Mouse (Mus musculus) midbrain, embryonic 15.5 days (tissue): ENCODE results near the gene Gm13090. TPM values are rescaled to one million over a fixed set of nuclear protein-coding genes. Genes with fewer than 3 reads are reported as not detected.

Experiments
- ATAC-seq: fragments of 200-750 bp; cut with Nextera tagmentation; replicated peaks from 2 replicates; pipeline ENCODE4 v1.8.0; 2017; ENCODE audit warnings: moderate TSS enrichment
- H3K27ac ChIP-seq: fragments of 300-500 bp; sonication (generic); 2 replicates; pipeline ENCODE4 v1.5.1; 2015; ENCODE audit warnings: mild to moderate bottlenecking, inconsistent platforms
- H3K27me3 ChIP-seq: fragments of 300-500 bp; sonication (generic); replicated peaks from 2 replicates; pipeline ENCODE4 v1.6.1; 2015; ENCODE audit warnings: inconsistent platforms
- H3K36me3 ChIP-seq: fragments of 300-500 bp; sonication (generic); replicated peaks from 2 replicates; pipeline ENCODE4 v1.6.1; 2015; ENCODE audit warnings: inconsistent platforms
- H3K4me1 ChIP-seq: fragments of 300-500 bp; sonication (generic); 2 replicates; pipeline ENCODE4 v1.6.1; 2015; ENCODE audit warnings: inconsistent platforms
- H3K4me2 ChIP-seq: fragments of 300-500 bp; sonication (generic); 2 replicates; pipeline ENCODE4 v1.6.1; 2015; ENCODE audit warnings: inconsistent platforms, mild to moderate bottlenecking, moderate library complexity
- H3K4me3 ChIP-seq: fragments of 300-500 bp; sonication (generic); 2 replicates; pipeline ENCODE4 v1.5.1; 2015; ENCODE audit warnings: mild to moderate bottlenecking, inconsistent platforms
- H3K9ac ChIP-seq: fragments of 300-500 bp; sonication (generic); 2 replicates; pipeline ENCODE4 v1.6.1; 2015; ENCODE audit warnings: mild to moderate bottlenecking, inconsistent platforms
- H3K9me3 ChIP-seq: fragments of 300-500 bp; sonication (generic); 2 replicates; pipeline ENCODE4 v1.6.1; 2016; ENCODE audit warnings: inconsistent platforms
- WGBS: fragments of 180-500 bp; shearing (Covaris S2); methylation state at CpG from one replicate; pipeline ENCODE4 v1.1.7; 2015; ENCODE audit warnings: mixed read lengths; 5-methylcytosine and 5-hydroxymethylcytosine counted together
- polyA plus RNA-seq: library from polyadenylated mRNA; unstranded; fragments of >200 nt; fragmentation: Nextera tagmentation; extraction: Ambion mirVana; gene quantifications from 2 replicates; pipeline ENCODE4 v1.2.1, GENCODE M21; 2015

Gm13090 gene
- polyA plus RNA-seq, 1 experiment from 2014 or later = 0.48 TPM

DNA sequence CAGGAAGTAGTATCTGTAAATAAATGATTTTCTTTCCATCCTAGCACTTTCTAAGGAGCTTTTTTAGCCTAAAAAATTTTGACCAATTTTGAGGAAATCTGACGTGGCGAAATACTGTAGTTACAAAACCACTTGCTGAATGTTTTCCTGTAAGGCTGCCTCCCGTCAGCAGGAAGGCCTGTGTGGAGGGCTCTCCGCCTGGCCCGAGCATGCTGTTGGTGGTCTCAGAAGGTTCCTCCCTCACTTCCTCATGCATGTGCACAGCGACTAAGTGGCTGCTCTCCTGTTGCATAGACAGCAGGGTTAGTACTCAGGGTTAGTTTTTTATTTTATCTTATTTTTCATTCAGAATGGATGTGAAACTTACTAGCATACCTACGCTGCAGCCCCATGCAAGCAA is 18.4 kb upstream of the Gm13090 start:
- Histone ChIP-seq H3K9ac (no peak overlapping the region), H3K4me1 (no peaks in the 10 kb centered on the region), H3K9me3 (no peaks in the 10 kb centered on the region), H3K4me2 (no peak overlapping the region), H3K36me3 (peaks cover 49% of the 10 kb centered on the region), H3K27me3 (no peaks in the 10 kb centered on the region), H3K27ac (no peak overlapping the region), H3K4me3 (no peak overlapping the region)
- no peak for ATAC-seq
- 88% methylated on average over 7 of the region's 7 CpGs for WGBS

DNA sequence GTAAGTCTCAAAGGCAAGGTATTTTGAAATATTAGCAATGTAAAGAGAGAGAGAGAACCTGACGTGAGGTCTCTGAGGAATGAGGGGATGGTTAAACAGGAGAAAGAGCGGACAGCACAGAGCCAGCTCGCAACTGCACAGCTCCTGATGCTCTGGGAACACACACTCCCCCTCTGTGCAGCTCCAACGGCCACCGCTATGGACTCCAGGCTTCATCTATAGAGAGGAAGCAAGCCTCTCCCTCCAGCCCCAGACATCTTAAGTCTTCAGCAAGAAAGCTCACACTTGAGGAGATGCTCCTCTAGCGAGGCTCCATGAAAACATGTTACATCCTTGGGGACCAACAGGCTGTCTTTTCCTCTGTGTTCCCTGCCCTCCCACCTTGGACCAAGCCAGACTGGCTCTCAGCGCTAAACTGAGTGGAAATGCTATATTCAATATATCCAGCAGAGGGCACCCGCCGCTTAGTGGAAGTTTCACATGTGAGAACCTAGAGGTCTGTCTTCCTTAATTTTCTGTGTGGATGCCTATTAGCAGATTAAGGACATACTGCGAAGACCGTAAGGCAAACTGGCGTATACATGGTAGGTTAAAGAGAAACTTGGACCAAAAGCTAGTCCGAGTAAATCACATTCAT is 16.1 kb upstream of the Gm13090 start:
- Histone ChIP-seq H3K9me3 (no peaks in the 10 kb centered on the region), H3K27ac (no peak overlapping the region), H3K36me3 (peaks cover 60% of the 10 kb centered on the region), H3K27me3 (no peaks in the 10 kb centered on the region), H3K4me1 (no peaks in the 10 kb centered on the region), H3K9ac (no peak overlapping the region), H3K4me2 (no peak overlapping the region), H3K4me3 (no peak overlapping the region)
- ATAC-seq = peak; percentile 66
- WGBS = 56% methylated on average over 13 of the region's 13 CpGs

DNA sequence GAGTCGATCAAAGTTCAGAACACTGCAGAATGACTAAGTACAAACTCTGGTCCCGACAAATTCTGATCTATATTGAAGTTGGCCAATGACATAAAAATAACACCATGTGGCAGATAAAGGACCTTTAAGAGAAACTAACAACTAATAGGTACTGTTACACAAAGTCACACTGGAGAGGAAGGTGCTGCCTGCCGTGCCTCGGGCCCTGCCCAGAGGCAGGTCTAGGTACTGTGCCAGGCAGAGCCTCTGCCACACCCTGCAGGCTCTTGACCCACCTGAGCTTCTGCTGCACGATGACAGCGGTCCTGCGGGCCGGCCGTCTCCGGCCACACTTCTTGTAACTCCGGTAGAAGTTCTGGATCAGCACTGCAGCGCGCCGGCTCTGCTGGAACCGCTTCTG is 14.6 kb upstream of the Gm13090 start:
- WGBS = 94% methylated on average over 15 of the region's 15 CpGs
- peaks cover 72% of the 10 kb centered on the region for H3K36me3 ChIP-seq
- no peak for ATAC-seq
- no peak overlapping the region for H3K9ac ChIP-seq
- H3K9me3 ChIP-seq = no peaks in the 10 kb centered on the region
- H3K27ac ChIP-seq = no peak overlapping the region
- no peaks in the 10 kb centered on the region for H3K27me3 ChIP-seq
- H3K4me2 ChIP-seq = no peak overlapping the region
- no peaks in the 10 kb centered on the region for H3K4me1 ChIP-seq
- no peak overlapping the region for H3K4me3 ChIP-seq

DNA sequence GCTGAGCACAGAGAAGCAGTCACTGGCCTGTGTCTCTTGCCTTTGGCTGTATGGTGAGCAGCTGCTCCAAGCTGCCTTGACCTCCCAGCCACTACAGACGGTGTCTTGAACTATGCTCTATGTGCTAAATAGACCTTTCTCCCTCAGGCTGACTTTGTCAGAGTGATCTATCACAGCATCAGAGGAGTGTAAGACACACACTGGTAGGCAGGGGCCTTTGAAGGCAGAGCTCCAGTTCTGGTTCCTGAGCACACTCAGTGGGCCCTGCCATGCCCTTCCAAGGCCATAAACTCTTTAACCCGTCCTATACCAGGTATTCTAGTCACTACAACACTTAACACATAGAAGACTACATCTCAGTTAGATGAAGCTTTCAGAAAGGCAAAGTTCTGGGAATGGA is 8.0 kb upstream of the Gm13090 start:
- Histone ChIP-seq H3K4me1 (no peaks in the 10 kb centered on the region), H3K27me3 (no peaks in the 10 kb centered on the region), H3K9ac (no peak overlapping the region), H3K36me3 (peaks cover 93% of the 10 kb centered on the region), H3K4me2 (no peak overlapping the region), H3K4me3 (no peak overlapping the region), H3K9me3 (no peaks in the 10 kb centered on the region), H3K27ac (no peak overlapping the region)
- 90% methylated on average over 2 of the region's 2 CpGs for WGBS
- no peak for ATAC-seq

DNA sequence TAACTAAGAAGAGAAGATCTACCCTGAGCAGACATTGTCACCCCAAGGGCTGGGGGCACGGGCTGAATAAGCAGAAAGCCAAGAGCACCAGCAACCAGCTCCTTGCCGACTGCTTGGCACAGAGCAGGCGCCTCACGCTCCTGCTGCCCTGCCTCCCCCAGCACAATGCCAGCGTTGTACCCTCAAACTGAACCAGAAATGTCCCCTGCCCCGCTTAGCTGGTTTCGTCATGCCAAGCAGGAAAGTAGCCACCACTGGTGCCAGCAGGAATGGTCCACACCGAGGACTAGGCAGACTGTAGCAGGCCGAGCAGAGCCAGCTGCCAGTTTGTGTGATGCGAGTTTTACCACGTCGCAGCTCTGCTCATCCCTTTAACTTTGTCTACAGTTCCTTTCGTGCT is 7.4 kb upstream of the Gm13090 start:
- H3K27me3 ChIP-seq = no peaks in the 10 kb centered on the region
- H3K36me3 ChIP-seq = peaks cover 89% of the 10 kb centered on the region
- WGBS = 92% methylated on average over 13 of the region's 13 CpGs
- H3K4me2 ChIP-seq = no peak overlapping the region
- no peak for ATAC-seq
- H3K4me3 ChIP-seq = no peak overlapping the region
- H3K9ac ChIP-seq = no peak overlapping the region
- no peaks in the 10 kb centered on the region for H3K9me3 ChIP-seq
- no peak overlapping the region for H3K27ac ChIP-seq
- H3K4me1 ChIP-seq = no peaks in the 10 kb centered on the region

DNA sequence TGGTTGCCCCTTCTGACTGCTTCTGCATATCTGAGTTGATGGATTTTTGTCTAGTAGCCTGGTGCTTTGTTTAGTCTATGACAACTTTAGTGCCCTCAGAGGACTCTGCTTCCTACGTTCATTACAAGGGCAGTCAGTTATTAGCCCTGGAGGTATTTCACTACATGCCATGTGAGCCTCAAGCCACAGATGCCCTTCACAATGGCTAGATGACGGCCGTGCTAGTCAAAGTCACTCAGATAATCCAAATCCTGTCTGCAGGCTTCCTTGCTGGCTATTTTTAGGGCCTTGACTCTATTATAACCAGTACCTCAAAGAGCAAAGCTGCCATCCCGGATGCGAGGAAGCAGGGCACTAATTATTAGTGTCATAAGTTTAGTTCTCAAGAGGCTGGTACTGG is 6.3 kb upstream of the Gm13090 start:
- Histone ChIP-seq H3K36me3 (peaks cover 78% of the 10 kb centered on the region), H3K9me3 (no peaks in the 10 kb centered on the region), H3K4me3 (no peak overlapping the region), H3K4me1 (no peaks in the 10 kb centered on the region), H3K27me3 (no peaks in the 10 kb centered on the region), H3K27ac (no peak overlapping the region), H3K4me2 (no peak overlapping the region), H3K9ac (no peak overlapping the region)
- WGBS = 80% methylated on average over 5 of the region's 5 CpGs
- no peak for ATAC-seq

DNA sequence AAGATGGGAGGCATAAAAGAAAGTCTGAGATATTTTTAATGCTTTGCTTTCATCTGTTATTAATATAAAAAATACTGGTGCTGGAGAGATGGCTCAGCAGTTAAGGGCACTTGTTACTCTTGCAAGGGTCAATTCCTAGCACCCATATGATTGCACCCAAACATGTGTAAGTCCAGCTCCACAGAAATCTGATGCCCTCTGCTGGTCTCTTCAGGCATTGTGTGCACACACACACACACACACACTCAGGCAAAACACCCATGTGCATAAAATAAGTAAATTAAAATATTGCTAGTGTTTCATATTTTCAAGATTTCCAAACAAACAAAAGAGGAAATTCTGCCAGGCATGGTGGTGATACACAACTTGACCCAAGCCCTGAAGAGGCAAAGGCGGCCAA is 2.0 kb upstream of the Gm13090 start:
- H3K27ac ChIP-seq = no peak overlapping the region
- no peak overlapping the region for H3K4me2 ChIP-seq
- H3K27me3 ChIP-seq = no peaks in the 10 kb centered on the region
- H3K4me3 ChIP-seq = no peak overlapping the region
- no peak for ATAC-seq
- peaks cover 23% of the 10 kb centered on the region for H3K4me1 ChIP-seq
- peaks cover 42% of the 10 kb centered on the region for H3K36me3 ChIP-seq
- H3K9ac ChIP-seq = no peak overlapping the region
- H3K9me3 ChIP-seq = no peaks in the 10 kb centered on the region
- WGBS = 100% methylated on average over 1 of the region's 1 CpGs

DNA sequence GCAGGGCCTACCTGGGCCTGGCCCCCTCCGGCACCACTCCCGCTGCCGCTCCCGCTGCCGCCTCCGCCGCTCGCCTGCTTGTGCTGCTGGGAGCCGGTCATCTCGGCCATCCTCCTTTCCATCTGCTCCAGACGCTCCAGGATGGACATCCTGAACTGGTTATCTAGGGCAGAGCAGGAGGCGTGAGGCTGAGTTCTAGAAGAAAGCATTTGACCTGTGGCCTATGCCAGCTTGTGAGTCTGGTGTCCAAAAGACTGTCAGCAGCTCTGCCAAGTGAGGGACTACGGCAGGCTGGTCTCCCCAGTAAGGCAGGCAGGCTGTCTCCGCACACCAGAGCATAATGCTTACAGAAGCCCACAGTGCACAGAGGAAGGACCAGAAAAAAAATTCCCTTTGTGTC is 551 bp upstream of the Gm13090 start:
- WGBS = 93% methylated on average over 14 of the region's 14 CpGs
- Histone ChIP-seq H3K27me3 (no peaks in the 10 kb centered on the region), H3K9me3 (no peaks in the 10 kb centered on the region), H3K9ac (no peak overlapping the region), H3K4me1 (peaks cover 23% of the 10 kb centered on the region), H3K4me2 (no peak overlapping the region), H3K36me3 (peaks cover 30% of the 10 kb centered on the region), H3K27ac (no peak overlapping the region), H3K4me3 (no peak overlapping the region)
- no peak for ATAC-seq

DNA sequence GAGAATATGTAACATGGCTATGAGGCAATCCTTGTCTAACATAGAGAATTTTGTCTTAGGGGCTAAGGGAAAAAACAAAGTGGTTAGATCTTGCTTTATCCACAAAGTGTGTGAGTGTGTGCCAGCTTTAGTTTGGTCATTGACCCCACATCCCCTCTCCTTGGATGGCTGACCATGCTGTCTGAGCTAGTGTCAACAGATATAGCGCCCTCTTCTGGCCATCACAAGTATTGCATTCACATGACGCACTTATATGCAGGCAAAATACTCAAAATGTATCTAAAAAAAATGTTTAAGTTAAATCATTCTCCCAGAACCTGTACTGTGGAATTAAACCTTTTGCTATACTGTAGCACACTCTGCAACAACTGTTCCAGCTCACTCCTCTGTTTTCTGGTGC is 5.8 kb downstream of the Gm13090 start:
- H3K36me3 ChIP-seq = peaks cover 6% of the 10 kb centered on the region; the same call in 1 of the 2 replicates
- peaks cover 48% of the 10 kb centered on the region for H3K4me1 ChIP-seq
- H3K9ac ChIP-seq = no peak overlapping the region
- H3K27ac ChIP-seq = no peak overlapping the region
- no peak overlapping the region for H3K4me2 ChIP-seq
- WGBS = 33% methylated on average over 2 of the region's 2 CpGs
- ATAC-seq = no peak
- H3K9me3 ChIP-seq = no peaks in the 10 kb centered on the region
- H3K27me3 ChIP-seq = no peaks in the 10 kb centered on the region
- no peak overlapping the region for H3K4me3 ChIP-seq

DNA sequence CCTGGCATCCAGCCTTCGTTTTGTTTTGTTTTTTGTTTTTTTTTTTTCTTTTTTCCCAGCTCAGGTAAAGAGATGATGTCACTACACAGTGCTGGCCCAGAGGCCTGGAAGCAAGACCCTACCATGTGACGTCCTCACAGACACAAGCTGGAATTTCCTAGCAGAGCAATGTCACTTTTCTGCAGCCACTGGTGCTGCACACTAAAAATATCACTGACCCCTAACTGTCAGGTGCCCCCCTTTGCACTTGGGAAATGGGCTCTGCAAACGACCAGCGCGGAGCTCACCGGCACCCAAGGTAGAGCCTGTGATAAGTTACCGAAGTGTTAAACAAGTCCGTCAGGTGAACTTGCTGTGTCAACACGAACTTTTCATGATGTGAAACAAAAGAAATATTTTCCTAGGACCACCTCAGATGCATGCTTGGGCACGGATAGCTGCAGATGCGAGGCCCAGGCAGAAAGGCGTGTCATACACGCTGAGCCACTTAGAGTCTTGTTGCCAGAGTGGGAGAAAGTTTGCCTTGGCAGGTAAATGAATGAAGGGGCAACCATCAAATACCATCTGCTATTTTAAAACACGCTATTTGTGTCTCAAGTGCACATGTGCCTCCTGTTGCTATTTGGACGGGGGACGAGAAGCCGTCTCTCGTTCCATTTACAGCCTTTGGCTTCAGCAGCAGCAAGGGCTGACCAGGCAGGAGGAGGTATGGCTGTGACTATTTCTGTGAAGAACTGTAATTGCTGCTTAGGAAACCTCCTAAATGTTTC is 7.1 kb downstream of the Gm13090 start:
- Histone ChIP-seq H3K9me3 (no peaks in the 10 kb centered on the region), H3K9ac (no peak overlapping the region), H3K4me3 (no peak overlapping the region), H3K4me1 (peaks cover 47% of the 10 kb centered on the region), H3K27me3 (no peaks in the 10 kb centered on the region), H3K4me2 (no peak overlapping the region), H3K36me3 (peaks cover 6% of the 10 kb centered on the region; the same call in 1 of the 2 replicates), H3K27ac (no peak overlapping the region)
- ATAC-seq = no peak
- 90% methylated on average over 18 of the region's 18 CpGs for WGBS

DNA sequence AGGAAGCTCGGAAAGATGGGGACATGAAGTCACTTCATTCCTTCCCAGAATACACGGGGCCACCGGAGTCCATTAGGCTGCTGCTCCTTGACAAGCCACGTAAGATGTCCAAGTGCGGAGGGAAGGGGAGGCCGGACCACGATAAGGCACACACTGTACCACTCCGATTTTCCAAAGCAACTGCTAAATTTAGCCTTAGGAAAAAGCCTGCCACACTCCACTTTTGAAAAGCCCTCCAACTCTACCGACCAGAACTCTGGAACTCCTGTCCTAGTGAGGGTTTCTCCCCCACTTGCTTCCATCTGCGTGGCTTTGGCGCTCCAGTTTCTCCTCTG is 7.7 kb downstream of the Gm13090 start:
- Histone ChIP-seq H3K4me3 (no peak overlapping the region), H3K4me1 (peaks cover 52% of the 10 kb centered on the region), H3K36me3 (peaks cover 6% of the 10 kb centered on the region; the same call in 1 of the 2 replicates), H3K27me3 (no peaks in the 10 kb centered on the region), H3K9ac (no peak overlapping the region), H3K4me2 (no peak overlapping the region), H3K9me3 (no peaks in the 10 kb centered on the region), H3K27ac (0 out of 2 replicates have a peak overlapping the region, but pooled peaks have one; percentile 40)
- no peak for ATAC-seq
- 88% methylated on average over 11 of the region's 11 CpGs for WGBS

DNA sequence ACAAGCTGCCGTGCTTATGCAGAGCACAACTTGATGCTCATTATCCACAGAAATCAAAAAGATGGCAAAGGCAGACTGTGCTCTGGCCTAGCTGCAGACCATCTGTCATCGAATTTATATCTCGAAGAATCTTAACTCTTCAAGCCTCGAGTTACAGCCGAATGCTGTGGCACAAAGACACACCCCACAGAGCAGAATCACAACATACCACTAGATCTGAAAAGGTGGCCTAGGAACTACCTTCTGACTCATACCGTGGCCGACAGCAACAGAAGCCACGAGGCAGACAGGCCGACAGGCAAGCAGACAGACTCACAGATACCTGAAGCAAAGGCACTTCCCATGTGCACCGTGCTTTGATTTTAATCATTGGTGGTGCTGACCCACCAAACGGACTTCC is 14.3 kb downstream of the Gm13090 start:
- H3K27me3 ChIP-seq = no peaks in the 10 kb centered on the region
- H3K4me3 ChIP-seq = no peak overlapping the region
- peaks cover 67% of the 10 kb centered on the region for H3K4me1 ChIP-seq
- H3K36me3 ChIP-seq = no peaks in the 10 kb centered on the region
- H3K27ac ChIP-seq = no peak overlapping the region
- WGBS = 76% methylated on average over 11 of the region's 11 CpGs
- no peak overlapping the region for H3K9ac ChIP-seq
- peak overlapping the region; percentile 7; the same call in 1 of the 2 replicates for H3K4me2 ChIP-seq
- ATAC-seq = no peak
- H3K9me3 ChIP-seq = no peaks in the 10 kb centered on the region

DNA sequence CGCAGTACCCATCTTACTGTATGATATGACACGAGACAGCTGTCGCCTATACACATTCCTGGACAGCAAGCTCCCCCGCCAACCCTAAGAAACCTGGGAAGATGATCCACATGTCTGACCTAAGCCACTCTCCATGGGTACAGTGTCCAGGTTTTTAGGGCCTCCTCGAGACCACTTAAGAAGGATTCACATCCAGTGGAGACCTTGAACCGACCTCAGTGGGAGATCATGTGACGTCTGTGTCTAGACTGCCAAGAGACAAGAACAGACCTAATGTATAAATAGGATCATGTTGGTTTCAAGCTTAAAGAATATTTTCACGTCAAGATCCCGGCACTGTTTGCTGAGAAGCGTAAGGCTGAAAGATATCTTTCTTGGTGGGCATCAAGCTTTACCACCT is 14.8 kb downstream of the Gm13090 start:
- H3K4me1 ChIP-seq = peaks cover 67% of the 10 kb centered on the region
- no peaks in the 10 kb centered on the region for H3K36me3 ChIP-seq
- no peak overlapping the region for H3K27ac ChIP-seq
- no peaks in the 10 kb centered on the region for H3K27me3 ChIP-seq
- no peak for ATAC-seq
- no peaks in the 10 kb centered on the region for H3K9me3 ChIP-seq
- H3K4me3 ChIP-seq = no peak overlapping the region
- H3K4me2 ChIP-seq = peak overlapping the region; percentile 7; the same call in 1 of the 2 replicates
- 83% methylated on average over 10 of the region's 10 CpGs for WGBS
- H3K9ac ChIP-seq = no peak overlapping the region
